Mouse (Mus musculus) forebrain, embryonic 12.5 days (tissue): Measurements from ENCODE around the gene Foxc1. TPM values are rescaled to one million over a fixed set of nuclear protein-coding genes. Genes with fewer than 3 reads are reported as not detected.

ENCODE experiments used
- ATAC-seq: fragments of 200-750 bp; cut with Nextera tagmentation; 2 replicates; pipeline ENCODE4 v1.8.0; 2017; ENCODE audit warnings: moderate TSS enrichment; ENCODE audit not compliant: low FRiP score
- H3K27ac ChIP-seq: fragments of 300-500 bp; sonication (generic); 2 replicates; pipeline ENCODE4 v1.5.1; 2016; ENCODE audit warnings: mild to moderate bottlenecking
- H3K27me3 ChIP-seq: fragments of 300-500 bp; sonication (generic); 2 replicates; pipeline ENCODE4 v1.6.1; 2016; ENCODE audit warnings: mild to moderate bottlenecking
- H3K36me3 ChIP-seq: fragments of 300-500 bp; sonication (generic); replicated peaks from 2 replicates; pipeline ENCODE4 v1.6.1; 2016; ENCODE audit warnings: mild to moderate bottlenecking
- H3K4me1 ChIP-seq: fragments of 300-500 bp; sonication (generic); 2 replicates; pipeline ENCODE4 v1.6.1; 2016
- H3K4me2 ChIP-seq: fragments of 300-500 bp; sonication (generic); 2 replicates; pipeline ENCODE4 v1.6.1; 2016; ENCODE audit warnings: mild to moderate bottlenecking, moderate library complexity
- H3K4me3 ChIP-seq: fragments of 300-500 bp; sonication (generic); replicated peaks from 2 replicates; pipeline ENCODE4 v1.5.1; 2016; ENCODE audit warnings: mild to moderate bottlenecking
- H3K9ac ChIP-seq: fragments of 300-500 bp; sonication (generic); 2 replicates; pipeline ENCODE4 v1.6.1; 2016; ENCODE audit warnings: mild to moderate bottlenecking
- H3K9me3 ChIP-seq: fragments of 300-500 bp; sonication (generic); 2 replicates; pipeline ENCODE4 v1.6.1; 2016
- WGBS: fragments of 180-500 bp; shearing (Covaris S2); methylation state at CpG from one replicate; pipeline ENCODE4 v1.1.7; 2016; 5-methylcytosine and 5-hydroxymethylcytosine counted together
- polyA plus RNA-seq: library from polyadenylated mRNA; unstranded; fragments of >200 nt; fragmentation: Nextera tagmentation; extraction: Ambion mirVana; gene quantifications from 2 replicates; pipeline ENCODE4 v1.2.1, GENCODE M21; 2016

The Foxc1 gene
- polyA plus RNA-seq, 1 experiment from 2014 or later = 5.0 TPM

- H3K9ac ChIP-seq = peak overlapping the region; percentile 33
Observed at GRCm38 (mm10) chr13:31821050-31821449, 14.6 kb downstream of the Foxc1 start.

GRCm38 (mm10) chr13:31823316-31823715 is 16.9 kb downstream of the Foxc1 start:
- no peaks in the 10 kb centered on the region for H3K9me3 ChIP-seq
- H3K4me2 ChIP-seq = no peak overlapping the region
- H3K9ac ChIP-seq = no peak overlapping the region
- no peak for ATAC-seq
- H3K27ac ChIP-seq = no peak overlapping the region
- H3K4me3 ChIP-seq = no peak overlapping the region
- 22% methylated on average over 5 of the region's 5 CpGs for WGBS
- H3K4me1 ChIP-seq = peaks cover 10% of the 10 kb centered on the region; the same call in 1 of the 2 replicates
- H3K36me3 ChIP-seq = no peaks in the 10 kb centered on the region
- H3K27me3 ChIP-seq = peaks cover 44% of the 10 kb centered on the region

More at GRCm38 (mm10) chr13:31821050-31821449, 14.6 kb downstream of the Foxc1 start:
- H3K27ac ChIP-seq = no peak overlapping the region
- peak overlapping the region; percentile 47 for H3K4me2 ChIP-seq
- ATAC-seq = no peak
- H3K36me3 ChIP-seq = no peaks in the 10 kb centered on the region
- H3K9me3 ChIP-seq = no peaks in the 10 kb centered on the region
- peaks cover 10% of the 10 kb centered on the region; the same call in 1 of the 2 replicates for H3K4me1 ChIP-seq
- no peak overlapping the region for H3K4me3 ChIP-seq
- 21% methylated on average over 6 of the region's 6 CpGs for WGBS
- H3K27me3 ChIP-seq = peaks cover 66% of the 10 kb centered on the region

GRCm38 (mm10) chr13:31825180-31825579 is 18.7 kb downstream of the Foxc1 start:
- Histone ChIP-seq H3K9ac (no peak overlapping the region), H3K9me3 (no peaks in the 10 kb centered on the region), H3K36me3 (no peaks in the 10 kb centered on the region), H3K27ac (no peak overlapping the region), H3K4me2 (no peak overlapping the region), H3K27me3 (peaks cover 25% of the 10 kb centered on the region), H3K4me1 (peaks cover 10% of the 10 kb centered on the region; the same call in 1 of the 2 replicates), H3K4me3 (no peak overlapping the region)
- 87% methylated on average over 1 of the region's 1 CpGs for WGBS
- ATAC-seq = no peak

- H3K27me3 ChIP-seq = peaks cover 9% of the 10 kb centered on the region
- H3K4me3 ChIP-seq = no peak overlapping the region
- WGBS = 83% methylated on average over 5 of the region's 5 CpGs
- no peaks in the 10 kb centered on the region for H3K9me3 ChIP-seq
- H3K36me3 ChIP-seq = no peaks in the 10 kb centered on the region
- ATAC-seq = no peak
- peaks cover 3% of the 10 kb centered on the region; the same call in 1 of the 2 replicates for H3K4me1 ChIP-seq
- no peak overlapping the region for H3K4me2 ChIP-seq
- H3K9ac ChIP-seq = no peak overlapping the region
- no peak overlapping the region for H3K27ac ChIP-seq
Observed at GRCm38 (mm10) chr13:31827160-31827559, 20.7 kb downstream of the Foxc1 start.

- no peak for ATAC-seq
- Histone ChIP-seq H3K4me3 (no peak overlapping the region), H3K27me3 (peaks cover 4% of the 10 kb centered on the region; the same call in 1 of the 2 replicates), H3K9ac (no peak overlapping the region), H3K4me1 (0 out of 2 replicates have a peak, but pooled peaks cover under 1% of the 10 kb centered on the region), H3K27ac (no peak overlapping the region), H3K9me3 (no peaks in the 10 kb centered on the region), H3K36me3 (no peaks in the 10 kb centered on the region), H3K4me2 (no peak overlapping the region)
- WGBS = 63% methylated on average over 3 of the region's 3 CpGs
Observed at GRCm38 (mm10) chr13:31827820-31828332, 21.4 kb downstream of the Foxc1 start.

GRCm38 (mm10) chr13:31828446-31828845 is 22.0 kb downstream of the Foxc1 start:
- no peak overlapping the region for H3K4me3 ChIP-seq
- H3K4me2 ChIP-seq = no peak overlapping the region
- H3K27ac ChIP-seq = no peak overlapping the region
- no peaks in the 10 kb centered on the region for H3K36me3 ChIP-seq
- no peak for ATAC-seq
- no peaks in the 10 kb centered on the region for H3K4me1 ChIP-seq
- H3K27me3 ChIP-seq = 0 out of 2 replicates have a peak, but pooled peaks cover 3% of the 10 kb centered on the region
- WGBS = 90% methylated on average over 4 of the region's 4 CpGs
- H3K9ac ChIP-seq = no peak overlapping the region
- H3K9me3 ChIP-seq = no peaks in the 10 kb centered on the region

- H3K4me3 ChIP-seq = no peak overlapping the region
- no peak for ATAC-seq
- H3K36me3 ChIP-seq = no peaks in the 10 kb centered on the region
- H3K4me2 ChIP-seq = no peak overlapping the region
- no peaks in the 10 kb centered on the region for H3K9me3 ChIP-seq
- H3K27me3 ChIP-seq = no peaks in the 10 kb centered on the region
- no peak overlapping the region for H3K9ac ChIP-seq
- 76% methylated on average over 9 of the region's 9 CpGs for WGBS
- H3K4me1 ChIP-seq = no peaks in the 10 kb centered on the region
- H3K27ac ChIP-seq = no peak overlapping the region
Observed at GRCm38 (mm10) chr13:31830332-31830731, 23.9 kb downstream of the Foxc1 start.

GRCm38 (mm10) chr13:31835802-31836201 is 29.4 kb downstream of the Foxc1 start:
- no peaks in the 10 kb centered on the region for H3K4me1 ChIP-seq
- no peaks in the 10 kb centered on the region for H3K9me3 ChIP-seq
- 85% methylated on average over 4 of the region's 4 CpGs for WGBS
- H3K4me3 ChIP-seq = no peak overlapping the region
- H3K27ac ChIP-seq = no peak overlapping the region
- H3K36me3 ChIP-seq = no peaks in the 10 kb centered on the region
- H3K27me3 ChIP-seq = no peaks in the 10 kb centered on the region
- H3K9ac ChIP-seq = no peak overlapping the region
- no peak for ATAC-seq
- H3K4me2 ChIP-seq = no peak overlapping the region

- no peak for ATAC-seq
- Histone ChIP-seq H3K4me3 (no peak overlapping the region), H3K9ac (no peak overlapping the region), H3K36me3 (no peaks in the 10 kb centered on the region), H3K4me2 (no peak overlapping the region), H3K9me3 (no peaks in the 10 kb centered on the region), H3K4me1 (no peaks in the 10 kb centered on the region), H3K27me3 (no peaks in the 10 kb centered on the region), H3K27ac (no peak overlapping the region)
- WGBS = 60% methylated on average over 5 of the region's 5 CpGs
Observed at GRCm38 (mm10) chr13:31849258-31849971, 43.0 kb downstream of the Foxc1 start.

GRCm38 (mm10) chr13:31853564-31853963 is 47.1 kb downstream of the Foxc1 start:
- Histone ChIP-seq H3K27me3 (no peaks in the 10 kb centered on the region), H3K4me1 (no peaks in the 10 kb centered on the region), H3K4me2 (no peak overlapping the region), H3K4me3 (no peak overlapping the region), H3K36me3 (no peaks in the 10 kb centered on the region), H3K27ac (no peak overlapping the region), H3K9ac (no peak overlapping the region), H3K9me3 (no peaks in the 10 kb centered on the region)
- 55% methylated on average over 2 of the region's 2 CpGs for WGBS
- ATAC-seq = no peak

GRCm38 (mm10) chr13:31854000-31854399 is 47.6 kb downstream of the Foxc1 start:
- WGBS = 78% methylated on average over 4 of the region's 4 CpGs
- Histone ChIP-seq H3K27me3 (no peaks in the 10 kb centered on the region), H3K9ac (no peak overlapping the region), H3K9me3 (no peaks in the 10 kb centered on the region), H3K4me2 (no peak overlapping the region), H3K4me1 (no peaks in the 10 kb centered on the region), H3K36me3 (no peaks in the 10 kb centered on the region), H3K4me3 (no peak overlapping the region), H3K27ac (no peak overlapping the region)
- no peak for ATAC-seq

GRCm38 (mm10) chr13:31860200-31860599 is 53.8 kb downstream of the Foxc1 start:
- no peak for ATAC-seq
- 92% methylated on average over 5 of the region's 5 CpGs for WGBS
- Histone ChIP-seq H3K4me3 (no peak overlapping the region), H3K4me2 (no peak overlapping the region), H3K9ac (no peak overlapping the region), H3K9me3 (no peaks in the 10 kb centered on the region), H3K4me1 (no peaks in the 10 kb centered on the region), H3K27ac (no peak overlapping the region), H3K36me3 (no peaks in the 10 kb centered on the region), H3K27me3 (no peaks in the 10 kb centered on the region)
